Mouse (Mus musculus): Measurements from ENCODE around the gene Olfr38.

Olfr38 gene

DNA sequence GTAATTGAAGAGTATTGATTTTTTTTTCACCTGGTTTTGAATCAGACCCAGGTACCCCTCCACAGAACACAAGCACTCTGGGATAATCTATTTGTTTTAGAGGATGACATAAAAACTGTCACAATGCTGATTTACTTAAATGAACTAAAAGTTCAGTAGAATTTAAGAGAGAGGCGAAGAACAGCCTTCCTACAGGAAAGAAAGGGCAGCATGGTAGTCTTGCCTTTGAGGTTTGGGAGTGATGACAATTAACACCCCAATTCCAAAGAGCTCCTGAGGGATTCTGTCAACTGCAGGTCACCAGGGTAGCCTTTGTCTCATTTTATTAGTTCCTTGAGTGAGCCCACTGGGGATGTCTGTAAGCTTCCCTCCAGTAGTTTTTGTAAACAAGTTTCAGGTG is at the start of gene Olfr38:
TSS of gene Olfr38 (plus strand) at position 301 of the 400 bp plus-strand sequence.
- DNase-seq (ENCODE audit: low spot score in 2 of 2) = no peak

DNA sequence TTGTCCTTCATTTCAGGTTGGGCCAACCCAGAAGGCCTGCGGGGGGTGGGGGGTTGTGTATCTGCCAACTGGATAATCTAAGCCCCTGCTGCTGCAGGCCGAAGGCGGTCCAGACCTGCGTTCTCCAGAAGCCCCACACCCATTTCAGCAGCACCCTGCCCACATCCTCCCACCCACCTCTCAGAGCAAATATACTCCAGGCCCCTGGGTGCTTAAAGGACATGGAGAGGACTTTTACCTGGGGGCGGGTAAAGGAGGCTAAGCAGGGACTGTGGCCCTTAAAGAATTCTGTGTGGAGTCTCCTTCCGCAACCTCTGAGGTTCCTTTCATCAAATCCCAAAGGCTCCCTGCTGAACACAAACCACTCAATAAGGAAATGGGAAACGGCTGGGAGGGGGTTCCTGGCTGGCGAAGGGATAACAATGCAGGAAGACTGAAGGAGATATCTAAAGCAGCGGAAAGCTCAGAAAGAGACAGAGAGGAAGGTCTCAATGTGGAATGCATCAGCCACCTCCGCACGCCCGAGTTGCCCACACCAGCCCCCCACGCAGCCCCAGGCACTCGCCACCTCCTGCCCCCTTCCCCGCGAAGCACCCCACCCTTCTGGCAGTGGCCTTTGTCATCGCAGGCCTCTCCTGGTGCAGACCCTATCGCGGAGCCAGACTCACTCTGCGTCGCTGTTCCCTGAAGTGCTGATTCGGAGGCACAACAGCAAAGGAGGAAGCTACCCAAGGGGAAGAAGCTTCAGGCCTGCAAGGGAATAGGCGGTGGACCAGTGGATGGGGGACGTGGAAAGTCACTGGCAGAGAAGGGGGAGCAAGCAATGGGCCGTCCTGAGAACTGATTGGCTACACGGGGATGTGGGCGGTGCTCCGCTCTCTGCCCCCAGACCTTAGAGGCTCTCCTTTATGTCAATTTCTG is 46.7 kb upstream of the Olfr38 start, which contains the start of gene Tcaf1:
TSS of gene Tcaf1 (minus strand) at position 798 of the 921 bp plus-strand sequence.
- DNase-seq (ENCODE audit: low spot score in 2 of 2) = peak; percentile 12 to 58

DNA sequence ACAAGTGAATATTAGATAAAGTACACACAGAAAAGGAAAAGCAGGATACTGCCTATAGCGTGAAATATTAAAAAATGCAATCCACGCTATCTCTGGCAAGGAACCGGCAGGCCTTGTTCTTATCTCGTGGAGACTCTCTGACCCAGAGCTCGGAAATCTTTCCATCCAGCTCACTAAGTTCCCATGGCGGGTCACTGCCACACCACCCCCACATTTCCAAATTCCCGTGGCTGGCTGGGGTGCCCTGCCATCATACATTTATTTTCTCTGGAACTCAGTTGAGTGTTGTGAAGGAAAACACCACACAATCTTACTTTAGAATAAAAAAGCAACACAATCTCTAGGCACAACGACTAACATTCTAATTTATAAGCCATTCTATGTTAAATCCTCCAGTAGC is 41.5 kb upstream of the Olfr38 start:
- no peak for DNase-seq (ENCODE audit: low spot score in 2 of 2)

DNA sequence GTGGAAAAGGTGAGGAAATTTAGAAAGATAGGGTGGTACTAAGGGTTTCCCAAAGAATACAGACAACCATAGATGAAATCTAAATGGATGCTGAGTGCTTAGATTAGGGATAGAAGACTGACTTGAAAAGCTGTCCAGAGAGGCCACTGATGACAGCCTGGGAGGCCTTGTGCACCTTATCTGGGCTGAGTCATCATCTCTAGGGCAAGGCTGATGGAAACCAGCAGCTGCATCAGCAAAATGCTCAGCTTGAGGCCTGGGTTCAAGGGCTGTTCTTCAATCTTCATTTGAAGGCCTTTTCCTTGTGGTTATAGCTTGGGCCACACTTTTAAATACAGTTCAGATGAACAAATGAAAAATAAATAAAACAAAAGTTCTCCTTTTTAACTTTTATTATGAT is 38.2 kb upstream of the Olfr38 start:
- no peak for DNase-seq (ENCODE audit: low spot score in 2 of 2)

DNA sequence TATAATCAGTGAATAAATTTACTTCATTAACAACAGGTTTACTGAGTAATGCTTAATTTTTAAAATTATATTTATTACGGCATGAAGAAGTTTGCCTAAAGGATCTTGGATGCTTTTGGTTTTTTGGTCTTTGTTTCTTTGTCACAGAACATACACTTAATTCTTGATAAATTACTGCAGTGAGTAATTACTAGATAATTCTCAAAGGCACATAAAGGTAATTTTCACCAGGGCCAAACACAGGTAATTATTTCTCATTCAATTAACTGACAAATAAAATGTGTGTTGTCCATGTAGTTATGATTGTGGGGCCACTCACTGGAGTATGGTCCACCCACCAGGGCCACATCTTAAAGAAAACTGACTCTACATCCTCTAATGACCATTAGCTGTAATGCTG is 17.1 kb upstream of the Olfr38 start, which contains the start of gene Olfr453:
TSS of gene Olfr453 (plus strand) at position 301 of the 400 bp plus-strand sequence.
- no peak for DNase-seq (ENCODE audit: low spot score in 2 of 2)

DNA sequence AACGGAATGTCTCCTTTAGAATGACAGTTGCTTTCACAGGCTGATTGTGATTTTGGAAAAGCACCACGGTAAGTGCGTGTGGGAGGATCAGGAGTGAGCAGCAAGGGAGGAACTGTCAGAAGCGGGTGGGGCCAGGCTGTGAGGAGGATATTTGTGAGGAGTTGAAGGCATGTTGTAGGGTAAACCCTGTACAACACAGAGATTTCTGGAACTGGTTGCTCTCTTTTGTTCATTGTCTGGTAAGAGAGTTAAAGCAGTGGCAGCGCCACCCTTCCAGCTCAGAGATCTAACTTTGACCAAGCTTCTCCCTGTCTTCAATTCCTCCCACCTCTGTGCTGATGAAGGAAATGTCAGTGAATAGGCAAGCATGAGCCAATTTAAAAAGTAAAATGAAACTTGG is 13.9 kb upstream of the Olfr38 start:
- DNase-seq (ENCODE audit: low spot score in 2 of 2) = no peak

DNA sequence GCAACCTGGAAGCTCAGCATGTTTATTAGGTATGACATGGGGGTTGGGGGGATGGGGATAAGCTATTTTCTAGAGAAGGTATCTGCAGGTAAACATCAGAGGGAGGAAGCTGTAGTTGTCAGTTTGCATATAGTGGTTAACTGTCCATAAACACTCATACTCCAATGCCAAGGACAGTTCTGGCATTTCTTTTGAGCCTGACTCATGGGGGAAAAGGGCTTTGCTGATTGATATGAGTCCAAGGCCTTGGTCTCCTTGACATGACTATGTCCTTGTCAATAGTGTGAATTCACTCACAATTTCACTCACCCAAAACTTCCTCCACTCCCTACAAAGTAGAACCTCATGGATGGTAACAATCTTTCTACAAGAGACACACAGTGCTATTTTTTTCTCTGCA is 8.4 kb upstream of the Olfr38 start:
- no peak for DNase-seq (ENCODE audit: low spot score in 2 of 2)

DNA sequence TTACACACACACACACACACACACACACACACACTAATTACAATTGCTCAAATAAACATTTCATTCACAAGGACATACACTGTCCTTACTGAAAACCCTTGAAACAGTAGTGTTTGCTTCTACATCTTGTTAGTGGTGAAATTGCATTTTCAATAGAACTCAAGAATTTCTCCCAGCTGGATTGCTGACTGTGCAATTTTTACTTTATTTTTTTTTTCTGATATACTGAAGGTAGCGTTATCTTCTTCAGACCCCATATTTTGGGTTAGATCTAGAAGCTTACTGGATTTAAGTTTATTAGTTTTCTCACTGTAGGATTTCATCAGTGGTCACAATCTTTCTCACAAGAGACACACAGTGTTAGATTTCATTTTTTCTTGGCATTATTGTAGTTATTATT is 20.9 kb downstream of the Olfr38 start:
- DNase-seq (ENCODE audit: low spot score in 2 of 2) = no peak

DNA sequence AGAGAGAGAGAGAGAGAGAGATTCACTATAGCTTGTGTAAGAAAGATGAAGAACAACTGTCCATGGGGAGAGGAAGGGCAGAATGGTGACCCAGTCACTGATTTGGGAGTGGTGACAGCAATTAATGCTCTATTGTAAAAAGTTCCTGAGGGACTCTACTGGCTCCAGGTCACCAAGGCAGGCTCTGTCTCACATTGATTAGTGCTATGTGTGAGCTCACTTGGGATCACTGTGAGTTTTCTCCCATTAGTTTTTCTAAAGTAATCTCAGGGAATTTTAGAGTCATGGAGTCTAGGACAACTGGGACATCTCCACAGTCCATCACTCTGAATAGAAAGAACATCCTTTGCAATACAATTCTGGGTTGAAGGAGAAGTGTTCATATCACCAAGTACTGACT is 28.6 kb downstream of the Olfr38 start, which contains the start of gene Olfr452:
TSS of gene Olfr452 (plus strand) at position 301 of the 400 bp plus-strand sequence.
- DNase-seq (ENCODE audit: low spot score in 2 of 2) = no peak

DNA sequence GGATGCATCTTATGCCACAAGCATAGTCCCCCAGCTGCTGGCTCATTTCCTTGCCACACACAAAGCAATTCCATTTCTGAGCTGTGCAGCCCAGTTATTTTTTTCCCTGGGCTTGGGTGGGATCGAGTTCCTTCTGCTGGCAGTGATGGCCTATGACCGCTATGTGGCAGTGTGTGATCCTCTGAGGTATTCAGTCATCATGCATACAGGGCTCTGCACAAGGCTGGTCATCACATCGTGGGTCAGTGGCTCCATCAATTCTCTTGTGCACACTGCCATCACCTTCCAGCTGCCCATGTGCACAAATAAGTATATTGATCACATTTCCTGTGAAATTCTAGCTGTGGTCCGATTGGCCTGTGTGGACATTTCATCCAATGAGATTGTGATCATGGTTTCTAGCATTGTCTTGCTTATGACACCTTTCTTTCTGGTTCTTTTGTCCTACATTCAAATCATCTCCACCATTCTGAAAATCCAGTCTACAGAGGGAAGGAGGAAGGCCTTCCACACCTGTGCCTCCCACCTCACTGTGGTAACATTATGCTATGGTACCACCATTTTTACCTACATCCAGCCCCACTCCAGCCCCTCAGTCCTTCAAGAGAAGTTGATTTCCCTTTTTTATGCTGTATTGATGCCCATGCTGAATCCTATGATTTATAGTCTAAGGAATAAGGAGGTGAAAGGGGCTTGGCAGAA is 34.2 kb downstream of the Olfr38 start:
- DNase-seq (ENCODE audit: low spot score in 2 of 2) = no peak

DNA sequence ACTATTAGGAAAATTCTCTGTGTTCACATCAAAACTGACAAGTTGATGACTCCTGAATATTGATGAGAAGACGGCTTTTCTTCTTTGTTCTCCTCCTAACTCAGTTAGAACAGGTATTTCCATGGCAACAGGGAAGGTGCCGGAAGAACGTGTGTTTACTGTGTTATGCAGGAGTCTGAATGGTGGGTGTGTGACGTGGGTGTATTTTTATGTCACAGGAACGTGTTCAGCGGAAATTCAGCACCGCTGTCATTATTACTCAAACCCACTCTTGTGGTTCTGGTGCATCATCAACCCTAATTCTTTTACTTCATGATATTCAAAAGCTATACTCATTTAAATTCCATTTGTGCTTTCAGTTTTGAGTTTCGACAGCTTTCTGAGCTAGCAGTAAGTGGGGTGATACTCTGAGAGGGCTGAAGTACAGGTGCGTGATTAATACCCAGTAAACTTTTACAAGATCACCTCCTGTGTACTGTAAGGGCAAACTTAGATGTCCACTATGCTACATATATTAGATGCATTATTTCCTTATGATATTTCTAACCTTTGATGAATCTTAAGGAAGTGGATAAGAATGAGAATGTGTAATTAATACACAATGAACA is 34.8 kb downstream of the Olfr38 start:
- DNase-seq (ENCODE audit: low spot score in 2 of 2) = no peak

DNA sequence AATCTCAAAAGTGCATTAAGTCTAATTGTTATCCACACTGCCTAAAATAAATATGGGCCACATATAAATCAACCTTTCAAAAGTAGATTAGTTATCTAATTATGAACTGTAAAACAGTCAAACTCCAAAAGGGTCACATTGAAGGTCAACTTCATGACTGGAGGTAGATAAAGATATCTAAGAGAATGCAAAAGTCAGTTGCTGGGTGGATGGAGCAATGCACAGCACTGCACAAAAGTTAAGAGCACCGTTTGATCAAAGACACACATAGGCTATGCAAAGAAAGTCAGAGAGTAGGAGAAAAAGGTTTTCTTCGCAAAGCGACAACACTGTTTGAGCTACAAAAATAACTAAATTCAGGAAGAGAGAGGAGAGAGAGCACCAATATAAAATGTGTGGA is 38.8 kb downstream of the Olfr38 start:
- DNase-seq (ENCODE audit: low spot score in 2 of 2) = no peak

DNA sequence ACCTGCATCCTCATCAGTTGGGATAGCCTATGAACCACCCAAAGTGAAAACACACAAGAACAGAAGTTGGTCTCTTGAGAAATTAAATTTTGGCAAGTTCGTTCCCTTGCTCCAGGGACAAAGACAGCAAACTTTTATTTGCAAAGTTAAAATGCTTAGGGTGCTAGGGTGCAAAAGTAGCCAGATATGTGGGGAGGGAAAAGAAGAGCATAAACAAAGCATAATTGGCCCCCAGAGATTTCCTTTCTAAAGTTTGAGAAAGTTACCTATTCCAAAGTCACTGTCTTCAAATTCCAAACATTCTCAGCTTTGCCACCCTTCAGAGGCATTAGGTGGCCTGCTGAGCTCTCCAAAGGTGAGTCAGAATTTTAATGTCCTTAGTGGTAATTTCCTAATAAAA is 55.4 kb downstream of the Olfr38 start, which contains the start of gene Olfr450:
TSS of gene Olfr450 (plus strand) at position 301 of the 400 bp plus-strand sequence.
- no peak for DNase-seq (ENCODE audit: low spot score in 2 of 2)
